Mouse (Mus musculus) inflammation-experienced regulatory T-cells (primary cell): ENCODE measurements around the gene Pole3. TPM values are rescaled to one million over a fixed set of nuclear protein-coding genes. Genes with fewer than 3 reads are reported as not detected.

Source experiments
- polyA plus RNA-seq, 2 experiments: library from polyadenylated mRNA; unstranded; fragments of 100-300 nt; shearing (Covaris generic); gene quantifications; one replicate each; pipeline ENCODE4 v1.2.1; 2017

Pole3 gene
- polyA plus RNA-seq: 10 to 100 TPM; 25.4 to 26.2 TPM

GRCm38 (mm10) chr4:62524651-62525488, at the start of gene Pole3, which contains the start of gene 4933430I17Rik:
Pole3 (minus strand) TSS chr4:62525068.
4933430I17Rik (plus strand) TSS chr4:62525369.

DNA sequence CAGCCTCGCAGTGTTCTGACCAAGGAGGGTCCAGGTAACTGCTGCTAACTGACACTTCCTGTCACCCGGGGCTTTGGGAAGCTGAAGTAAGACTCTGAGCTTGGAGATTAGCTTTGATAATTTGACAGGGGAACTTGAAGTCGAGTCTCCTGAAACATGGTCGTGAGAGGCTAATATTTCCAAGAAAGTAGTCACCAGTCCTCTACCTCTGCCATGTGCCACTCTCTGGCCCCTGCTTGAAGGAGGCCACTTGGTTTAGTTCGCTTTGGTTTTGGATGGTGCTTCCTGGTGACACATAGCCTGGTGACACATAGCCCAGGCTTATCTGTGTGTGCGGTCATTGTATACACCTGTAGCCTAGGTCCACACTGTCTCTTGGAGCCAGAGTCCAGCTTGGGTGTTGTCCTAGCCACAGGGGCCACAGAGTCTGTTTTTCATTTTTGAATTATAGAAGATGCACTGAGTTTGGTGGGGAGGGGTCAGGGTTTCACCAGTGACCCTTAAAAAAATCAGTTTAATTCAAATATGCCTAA, 35.0 kb upstream of the Pole3 start, which contains the start of gene Rgs3:
TSS of gene Rgs3 (plus strand) at position 51 of the 533 bp plus-strand sequence.

DNA sequence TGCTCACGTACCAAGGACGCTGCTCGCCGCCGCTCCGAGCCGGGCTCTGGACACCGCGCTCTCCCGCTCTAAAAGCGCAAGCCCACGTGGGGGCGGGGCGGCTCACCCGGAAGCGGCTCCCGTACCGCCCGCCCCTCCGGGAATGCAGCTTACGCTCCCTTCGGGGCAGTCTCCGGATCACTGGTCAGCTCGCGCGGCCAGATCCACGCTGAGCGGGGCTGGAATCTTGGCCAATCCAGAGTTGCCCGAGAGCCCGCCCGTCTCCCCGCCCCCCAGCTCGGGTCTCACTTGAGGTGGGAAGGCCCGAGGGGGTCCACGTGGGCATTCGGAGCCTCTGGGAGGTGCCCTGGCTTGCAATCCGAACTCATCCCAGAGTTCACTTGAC, 5.0 kb downstream of the Pole3 start, which contains the start of gene Alad:
TSS of gene Alad (minus strand) at position 70 of the 385 bp plus-strand sequence.

DNA sequence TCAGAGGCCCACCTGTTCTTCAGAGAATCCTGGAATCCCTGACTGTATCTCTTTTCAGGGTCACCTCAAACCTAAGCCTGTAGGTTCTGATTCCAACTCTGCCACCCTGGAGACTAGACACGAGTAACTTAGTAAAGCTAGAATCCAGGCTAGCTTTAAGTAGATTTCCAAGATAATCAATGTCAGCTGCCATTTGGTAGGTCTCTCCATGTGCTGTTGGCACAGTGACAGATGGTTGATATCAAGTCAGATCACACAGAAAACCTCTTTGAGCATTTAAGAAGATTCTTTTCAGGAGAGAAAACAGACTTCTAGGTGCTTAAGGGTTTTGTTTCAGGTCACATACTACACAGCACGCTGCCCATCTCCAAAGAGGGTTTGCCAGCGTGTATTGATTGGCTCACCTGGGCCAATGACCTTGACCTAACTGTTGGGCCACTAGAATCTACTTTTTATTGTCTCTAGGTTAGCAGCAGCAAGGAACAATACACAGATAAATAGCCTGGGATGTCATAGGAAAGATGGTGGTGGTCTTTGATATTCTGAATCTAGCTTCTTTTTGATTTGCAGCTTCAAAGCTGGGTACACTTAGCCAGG, 21.4 kb downstream of the Pole3 start, which contains the start of gene Hdhd3:
TSS of gene Hdhd3 (minus strand) at position 94 of the 597 bp plus-strand sequence.

DNA sequence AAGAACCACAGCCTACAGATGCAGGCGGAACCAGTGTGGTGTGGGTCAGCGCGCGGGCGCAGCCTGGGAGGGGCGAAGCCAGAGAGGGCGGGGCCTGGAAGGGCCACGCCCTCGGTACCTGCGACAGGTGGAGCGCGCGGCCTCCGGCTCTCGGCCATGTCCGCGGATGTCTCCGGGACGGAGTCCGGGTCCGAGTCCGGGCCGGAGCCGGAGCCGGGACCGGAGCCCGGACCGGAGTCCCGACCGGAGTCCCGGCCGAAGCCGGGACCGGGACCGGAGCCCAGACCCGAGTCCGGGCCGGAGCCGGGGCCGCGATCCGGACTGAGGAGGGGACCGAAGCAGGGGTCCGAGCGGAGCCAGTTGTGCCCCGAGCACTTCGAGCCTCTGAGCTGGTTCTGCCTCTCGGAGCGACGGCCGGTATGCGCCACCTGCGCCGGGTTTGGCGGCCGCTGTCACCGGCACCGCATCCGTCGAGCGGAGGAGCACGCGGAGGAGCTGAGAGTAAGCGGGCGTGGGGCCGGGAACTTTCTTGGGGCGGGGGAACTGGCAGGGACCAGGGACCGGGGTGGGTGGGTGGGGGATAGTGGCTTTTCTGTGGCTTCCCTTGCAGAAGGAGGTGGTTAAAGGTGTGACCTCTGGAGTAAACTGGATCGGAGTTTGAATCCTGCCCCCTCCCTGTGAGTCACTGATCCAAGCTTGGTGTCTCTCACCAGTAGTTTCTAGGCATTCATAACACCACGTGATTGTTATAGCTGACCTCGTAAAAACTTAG, 44.7 kb downstream of the Pole3 start, which contains the start of gene Bspry:
TSS of gene Bspry (plus strand) at position 117 of the 772 bp plus-strand sequence.

Other genes starting within 250 kb of the Pole3 start
- gene Fkbp15, start 164.5 kb downstream of the Pole3 start, polyA plus RNA-seq: 10 to 100 TPM; 54.0 to 74.7 TPM
- 10 to 100 TPM in 1 of 2 experiments, 1 to 10 TPM in 1; 6.5 to 10.1 TPM for gene Slc31a1, start 164.3 kb downstream of the Pole3 start, polyA plus RNA-seq
- gene Cdc26, start 116.4 kb downstream of the Pole3 start, polyA plus RNA-seq: 10 to 100 TPM; 89.8 to 97.3 TPM
- 10 to 100 TPM; 23.4 to 26.0 TPM for gene Prpf4, start 116.3 kb downstream of the Pole3 start, polyA plus RNA-seq
- gene Rnf183, start 89.8 kb downstream of the Pole3 start, polyA plus RNA-seq: 1 to 10 TPM in 1 of 2 experiments, not detected in 1; 2.0 TPM
- gene Wdr31, start 54.2 kb downstream of the Pole3 start, polyA plus RNA-seq: 1 to 10 TPM in 1 of 2 experiments, under 1 TPM in 1; 0.70 to 9.4 TPM
- 1 to 10 TPM; 6.5 to 7.1 TPM for gene Bspry, start 45.0 kb downstream of the Pole3 start, polyA plus RNA-seq
- gene Hdhd3, start 21.6 kb downstream of the Pole3 start, polyA plus RNA-seq: 1 to 10 TPM in 1 of 2 experiments, under 1 TPM in 1; 0.60 to 3.2 TPM
- gene Alad, start 5.2 kb downstream of the Pole3 start, polyA plus RNA-seq: 10 to 100 TPM; 59.0 to 59.1 TPM
- under 1 TPM in 1 of 2 experiments, not detected in 1; 0.21 TPM for gene 4933430I17Rik, start 301 bp upstream of the Pole3 start, polyA plus RNA-seq
- gene Rgs3, start 34.8 kb upstream of the Pole3 start, polyA plus RNA-seq: 100 to 1,000 TPM in 1 of 2 experiments, 10 to 100 TPM in 1; 73.6 to 122 TPM